Mouse (Mus musculus): ENCODE results near the gene Picalm.

- TF ChIP-seq ZNF384 (IDR thresholded peaks at IDR 0.05; ENCODE audit: low read depth, low read length): no peak
- no peak for TF ChIP-seq HCFC1 (IDR thresholded peaks at IDR 0.05; ENCODE audit: borderline replicate concordance, insufficient read depth, low read length)
Observed at GRCm38 (mm10) chr7:90085713-90086112, 44.3 kb upstream of the Picalm start.
